Mouse (Mus musculus): ENCODE data around the gene Polr2g. TPM values are rescaled to one million over a fixed set of nuclear protein-coding genes. Genes with fewer than 3 reads are reported as not detected.

The Polr2g gene
- total and polyA plus RNA-seq, 3 experiments = 53.4 to 56.3 (median 55.1) TPM

DNA sequence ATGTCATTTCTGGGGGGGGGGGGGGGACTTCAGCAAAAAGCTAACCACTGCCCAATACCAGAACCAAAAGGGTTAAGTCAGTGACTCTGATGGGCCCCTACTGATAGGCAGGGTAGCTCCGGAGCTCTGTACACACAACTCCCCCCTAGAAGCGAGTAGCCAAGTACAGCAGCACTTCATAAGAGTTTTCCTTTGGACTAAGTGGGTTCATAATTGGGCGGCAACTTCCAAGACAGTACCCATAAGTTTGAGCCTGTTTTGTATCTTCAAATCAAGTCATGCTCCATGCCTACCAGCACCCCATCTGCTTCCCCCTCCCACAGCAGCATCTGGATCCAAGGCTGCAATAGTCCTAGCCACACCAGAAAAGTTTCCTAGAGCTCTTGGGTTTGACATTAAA, 42.7 kb downstream of the Polr2g start:
- Histone ChIP-seq H3K4me3 (no peak overlapping the region), H3K36me3 (ENCODE audit: control insufficient read depth, insufficient read depth, low read length) (peaks cover 10% of the 10 kb centered on the region), H3K9ac (ENCODE audit: low read depth, low read length) (no peak overlapping the region)

DNA sequence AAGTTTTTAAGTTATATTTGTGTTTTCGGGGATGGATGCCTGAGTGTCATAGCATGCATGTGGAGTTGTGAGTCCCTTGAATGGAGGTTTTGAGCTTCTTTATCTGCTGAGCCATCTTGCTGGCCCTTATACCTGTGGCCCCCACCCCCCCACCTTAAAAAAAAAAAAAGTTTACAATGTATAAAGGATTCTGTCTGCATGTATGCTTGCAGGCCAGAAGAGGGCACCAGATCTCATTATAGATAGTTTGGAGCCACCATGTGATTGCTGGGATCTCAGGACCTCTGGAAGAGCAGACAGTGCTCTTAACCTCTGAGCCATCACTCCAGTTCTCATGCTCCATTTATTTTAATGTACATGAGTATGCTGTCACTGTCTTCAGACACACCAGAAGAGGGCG, 51.0 kb downstream of the Polr2g start:
- Histone ChIP-seq H3K4me1 (ENCODE audit: control insufficient read depth, insufficient read depth, low read length) (peaks cover 3% of the 10 kb centered on the region), H3K27me3 (ENCODE audit: control insufficient read depth, insufficient read depth, low read length) (no peaks in the 10 kb centered on the region), H3K27ac (no peak overlapping the region), H3K79me2 (replicated peaks; ENCODE audit: control insufficient read depth, insufficient read depth, low read length) (peaks cover 3% of the 10 kb centered on the region), H3K4me3 (no peak overlapping the region), H3K36me3 (ENCODE audit: control insufficient read depth, insufficient read depth, low read length) (peaks cover 30% of the 10 kb centered on the region), H3K9ac (ENCODE audit: low read depth, low read length) (no peak overlapping the region)
- intact Hi-C loops (cut with DNase I) = no loop called here
- TF ChIP-seq CTCF (IDR thresholded peaks at IDR 0.05) (peak; percentile 58), POLR2A (IDR thresholded peaks at IDR 0.05; ENCODE audit: insufficient read depth, low read depth, low read length) (no peak)
- no peak for DNase-seq
- 83% methylated on average over 2 of the region's 2 CpGs for WGBS

More for the DNA sequence above, 42.7 kb downstream of the Polr2g start:
- Histone ChIP-seq H3K4me1 (ENCODE audit: control insufficient read depth, insufficient read depth, low read length) (peaks cover 4% of the 10 kb centered on the region), H3K27me3 (ENCODE audit: control insufficient read depth, insufficient read depth, low read length) (no peaks in the 10 kb centered on the region), H3K27ac (no peak overlapping the region), H3K79me2 (replicated peaks; ENCODE audit: control insufficient read depth, insufficient read depth, low read length) (peaks cover 7% of the 10 kb centered on the region)
- DNase-seq = no peak
- intact Hi-C loops (cut with DNase I) = loop anchor here (1.0 to 5.0 kb wide), 3 partner anchors 14 to 62 kb away; partner anchors contain the start of genes Stx5a, Tmem179b and Ttc9c
- 47% methylated on average over 3 of the region's 3 CpGs for WGBS
- TF ChIP-seq POLR2A (IDR thresholded peaks at IDR 0.05; ENCODE audit: insufficient read depth, low read depth, low read length) (no peak), CTCF (IDR thresholded peaks at IDR 0.05) (no peak), EP300 (IDR thresholded peaks at IDR 0.05; ENCODE audit: insufficient read depth, low read depth, low read length) (no peak)

DNA sequence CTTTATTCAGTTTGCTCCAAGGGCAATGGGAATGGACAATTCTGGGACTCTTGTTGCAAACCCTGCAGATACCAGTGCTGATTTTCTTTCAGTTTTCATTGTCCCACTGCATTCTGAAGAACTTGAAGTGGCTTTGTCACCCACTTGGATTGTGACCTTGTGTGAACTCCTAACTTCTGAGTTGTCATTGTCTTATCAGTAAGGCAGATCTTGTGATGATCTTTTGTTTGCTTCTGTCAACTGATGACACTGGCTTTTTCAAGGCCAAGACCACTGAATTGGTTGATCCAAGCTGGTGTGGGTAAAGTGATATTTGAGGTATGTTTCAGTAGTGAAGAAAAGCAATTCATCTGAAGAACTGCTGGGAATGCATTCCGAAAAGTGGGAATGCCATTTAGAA, 53.0 kb downstream of the Polr2g start:
- Histone ChIP-seq H3K4me3 (no peak overlapping the region), H3K27ac (no peak overlapping the region), H3K79me2 (replicated peaks; ENCODE audit: control insufficient read depth, insufficient read depth, low read length) (peaks cover 3% of the 10 kb centered on the region), H3K36me3 (ENCODE audit: control insufficient read depth, insufficient read depth, low read length) (peaks cover 28% of the 10 kb centered on the region), H3K9ac (ENCODE audit: low read depth, low read length) (no peak overlapping the region), H3K4me1 (ENCODE audit: control insufficient read depth, insufficient read depth, low read length) (peaks cover 5% of the 10 kb centered on the region), H3K27me3 (ENCODE audit: control insufficient read depth, insufficient read depth, low read length) (no peaks in the 10 kb centered on the region)
- TF ChIP-seq EP300 (IDR thresholded peaks at IDR 0.05; ENCODE audit: insufficient read depth, low read depth, low read length) (no peak), CTCF (IDR thresholded peaks at IDR 0.05) (no peak), POLR2A (IDR thresholded peaks at IDR 0.05; ENCODE audit: insufficient read depth, low read depth, low read length) (no peak)
- DNase-seq = no peak
- WGBS = 94% methylated on average over 1 of the region's 1 CpGs
- intact Hi-C loops (cut with DNase I) = no loop called here

Other genes with a start within 250 kb of the Polr2g start
Only the 30 nearest of the 33 such genes appear.
- gene Chrm1, start 134.8 kb downstream of the Polr2g start, total RNA-seq (2021) = not detected
- 0.09 and 0.21 TPM in 2 replicates for gene Chrm1, start 134.8 kb downstream of the Polr2g start, polyA plus RNA-seq (2012; rRNA removed)
- gene Slc3a2, start 75.2 kb downstream of the Polr2g start, total RNA-seq (2021) = 10 to 100 TPM; 41.0 to 42.2 TPM
- gene Slc3a2, start 75.2 kb downstream of the Polr2g start, polyA plus RNA-seq (2012; rRNA removed) = 60.9 and 61.1 TPM in 2 replicates
- 10 to 100 TPM; 18.7 to 19.2 TPM for gene Wdr74, start 62.8 kb downstream of the Polr2g start, total RNA-seq (2021)
- 15.7 and 18.2 TPM in 2 replicates for gene Wdr74, start 62.8 kb downstream of the Polr2g start, polyA plus RNA-seq (2012; rRNA removed)
- gene 1700092M07Rik, start 57.9 kb downstream of the Polr2g start, total RNA-seq (2021) = under 1 TPM in 1 of 2 experiments, not detected in 1; 0.57 TPM
- gene 1700092M07Rik, start 57.9 kb downstream of the Polr2g start, polyA plus RNA-seq (2012; rRNA removed) = 0.62 and 1.3 TPM in 2 replicates
- 10 to 100 TPM; 23.8 to 25.3 TPM for gene Stx5a, start 57.2 kb downstream of the Polr2g start, total RNA-seq (2021)
- gene Stx5a, start 57.2 kb downstream of the Polr2g start, polyA plus RNA-seq (2012; rRNA removed) = 33.4 and 49.3 TPM in 2 replicates
- 10 to 100 TPM; 35.5 to 41.8 TPM for gene Nxf1, start 41.5 kb downstream of the Polr2g start, total RNA-seq (2021)
- 66.5 and 93.2 TPM in 2 replicates for gene Nxf1, start 41.5 kb downstream of the Polr2g start, polyA plus RNA-seq (2012; rRNA removed)
- gene Tmem223, start 27.6 kb downstream of the Polr2g start, total RNA-seq (2021) = 100 to 1,000 TPM; 108 to 130 TPM
- gene Tmem223, start 27.6 kb downstream of the Polr2g start, polyA plus RNA-seq (2012; rRNA removed) = 212 and 233 TPM in 2 replicates
- 10 to 100 TPM; 14.8 to 17.1 TPM for gene Tmem179b, start 24.1 kb downstream of the Polr2g start, total RNA-seq (2021)
- 44.5 and 44.9 TPM in 2 replicates for gene Tmem179b, start 24.1 kb downstream of the Polr2g start, polyA plus RNA-seq (2012; rRNA removed)
- 1 to 10 TPM; 7.8 to 9.1 TPM for gene Taf6l, start 12.2 kb downstream of the Polr2g start, total RNA-seq (2021)
- 6.0 and 6.2 TPM in 2 replicates for gene Taf6l, start 12.2 kb downstream of the Polr2g start, polyA plus RNA-seq (2012; rRNA removed)
- gene Zbtb3, start 4.0 kb upstream of the Polr2g start, total RNA-seq (2021) = 1 to 10 TPM; 1.4 to 1.5 TPM
- 2.0 and 2.5 TPM in 2 replicates for gene Zbtb3, start 4.0 kb upstream of the Polr2g start, polyA plus RNA-seq (2012; rRNA removed)
- gene Ttc9c, start 20.8 kb upstream of the Polr2g start, total RNA-seq (2021) = 10 to 100 TPM; 14.1 TPM
- gene Ttc9c, start 20.8 kb upstream of the Polr2g start, polyA plus RNA-seq (2012; rRNA removed) = 9.5 and 17.8 TPM in 2 replicates
- gene Hnrnpul2, start 21.4 kb upstream of the Polr2g start, total RNA-seq (2021) = 10 to 100 TPM; 44.7 to 47.5 TPM
- 12.4 and 23.2 TPM in 2 replicates for gene Hnrnpul2, start 21.4 kb upstream of the Polr2g start, polyA plus RNA-seq (2012; rRNA removed)
- gene AC129217.1, start 31.2 kb upstream of the Polr2g start, total RNA-seq (2021) = not detected
- not detected in 2 replicates for gene AC129217.1, start 31.2 kb upstream of the Polr2g start, polyA plus RNA-seq (2012; rRNA removed)
- 10 to 100 TPM; 22.6 to 23.5 TPM for gene Bscl2, start 38.9 kb upstream of the Polr2g start, total RNA-seq (2021)
- 52.3 and 67.7 TPM in 2 replicates for gene Bscl2, start 38.9 kb upstream of the Polr2g start, polyA plus RNA-seq (2012; rRNA removed)
- gene Gng3, start 40.6 kb upstream of the Polr2g start, total RNA-seq (2021) = not detected
- gene Gng3, start 40.6 kb upstream of the Polr2g start, polyA plus RNA-seq (2012; rRNA removed) = 0.23 and 0.35 TPM in 2 replicates
- gene Lrrn4cl, start 52.2 kb upstream of the Polr2g start, total RNA-seq (2021) = 1 to 10 TPM; 2.6 to 3.7 TPM
- gene Lrrn4cl, start 52.2 kb upstream of the Polr2g start, polyA plus RNA-seq (2012; rRNA removed) = 3.8 and 5.7 TPM in 2 replicates
- 100 to 1,000 TPM; 108 to 135 TPM for gene Ubxn1, start 72.9 kb upstream of the Polr2g start, total RNA-seq (2021)
- 60.7 and 62.2 TPM in 2 replicates for gene Ubxn1, start 72.9 kb upstream of the Polr2g start, polyA plus RNA-seq (2012; rRNA removed)
- 10 to 100 TPM; 49.9 to 56.5 TPM for gene Uqcc3, start 82.3 kb upstream of the Polr2g start, total RNA-seq (2021)
- gene Uqcc3, start 82.3 kb upstream of the Polr2g start, polyA plus RNA-seq (2012; rRNA removed) = 43.7 and 48.6 TPM in 2 replicates
- gene Lbhd1, start 85.2 kb upstream of the Polr2g start, total RNA-seq (2021) = 1 to 10 TPM; 4.2 to 5.2 TPM
- 1.1 and 1.3 TPM in 2 replicates for gene Lbhd1, start 85.2 kb upstream of the Polr2g start, polyA plus RNA-seq (2012; rRNA removed)
- not detected for gene Gm49403, start 85.4 kb upstream of the Polr2g start, total RNA-seq (2021)
- gene Gm49403, start 85.4 kb upstream of the Polr2g start, polyA plus RNA-seq (2012; rRNA removed) = not detected in 2 replicates
- gene 1810009A15Rik, start 90.3 kb upstream of the Polr2g start, total RNA-seq (2021) = 10 to 100 TPM; 15.6 to 21.0 TPM
- gene 1810009A15Rik, start 90.3 kb upstream of the Polr2g start, polyA plus RNA-seq (2012; rRNA removed) = 10.1 and 10.5 TPM in 2 replicates
- gene Gm49416, start 90.3 kb upstream of the Polr2g start, total RNA-seq (2021) = 1 to 10 TPM in 1 of 2 experiments, under 1 TPM in 1; 0.57 to 3.2 TPM
- 1.2 and 1.3 TPM in 2 replicates for gene Gm49416, start 90.3 kb upstream of the Polr2g start, polyA plus RNA-seq (2012; rRNA removed)
- 10 to 100 TPM; 10.6 to 12.6 TPM for gene Ints5, start 94.4 kb upstream of the Polr2g start, total RNA-seq (2021)
- gene Ints5, start 94.4 kb upstream of the Polr2g start, polyA plus RNA-seq (2012; rRNA removed) = 10.8 and 13.5 TPM in 2 replicates
- gene Ganab, start 99.5 kb upstream of the Polr2g start, total RNA-seq (2021) = 10 to 100 TPM; 50.3 to 52.5 TPM
- gene Ganab, start 99.5 kb upstream of the Polr2g start, polyA plus RNA-seq (2012; rRNA removed) = 54.5 and 90.0 TPM in 2 replicates
- gene B3gat3, start 121.8 kb upstream of the Polr2g start, total RNA-seq (2021) = 10 to 100 TPM; 35.4 to 42.3 TPM
- 59.4 and 61.2 TPM in 2 replicates for gene B3gat3, start 121.8 kb upstream of the Polr2g start, polyA plus RNA-seq (2012; rRNA removed)
- 10 to 100 TPM; 21.8 to 23.1 TPM for gene Rom1, start 130.8 kb upstream of the Polr2g start, total RNA-seq (2021)
- 24.9 and 30.7 TPM in 2 replicates for gene Rom1, start 130.8 kb upstream of the Polr2g start, polyA plus RNA-seq (2012; rRNA removed)
- 1 to 10 TPM; 7.0 to 9.7 TPM for gene Eml3, start 131.0 kb upstream of the Polr2g start, total RNA-seq (2021)
- gene Eml3, start 131.0 kb upstream of the Polr2g start, polyA plus RNA-seq (2012; rRNA removed) = 17.6 and 18.4 TPM in 2 replicates
- 10 to 100 TPM; 29.0 to 32.1 TPM for gene Mta2, start 143.3 kb upstream of the Polr2g start, total RNA-seq (2021)
- 13.1 and 15.6 TPM in 2 replicates for gene Mta2, start 143.3 kb upstream of the Polr2g start, polyA plus RNA-seq (2012; rRNA removed)
- 1 to 10 TPM; 8.5 to 9.4 TPM for gene Tut1, start 155.3 kb upstream of the Polr2g start, total RNA-seq (2021)
- gene Tut1, start 155.3 kb upstream of the Polr2g start, polyA plus RNA-seq (2012; rRNA removed) = 7.2 and 10.6 TPM in 2 replicates
- gene Eef1g, start 168.5 kb upstream of the Polr2g start, total RNA-seq (2021) = 100 to 1,000 TPM; 224 to 260 TPM
- gene Eef1g, start 168.5 kb upstream of the Polr2g start, polyA plus RNA-seq (2012; rRNA removed) = 191 and 291 TPM in 2 replicates

Data from heart, adult 2 months (tissue).